Mouse (Mus musculus) MEL-GATA-1-ER (cell line): Measurements from ENCODE around the gene Trpm3.

ENCODE experiments used
- DNase-seq: peaks from one replicate; pipeline ENCODE4 v3.0.0-alpha.2; 2012; ENCODE audit warnings: low read depth; ENCODE audit errors: extremely low read depth

Trpm3 gene

GRCm38 (mm10) chr19:22917345-22917735 lies 778.5 kb downstream of the Trpm3 start:
- no peak for DNase-seq

GRCm38 (mm10) chr19:22920949-22921348 lies 782.1 kb downstream of the Trpm3 start:
- DNase-seq, result no peak

- no peak for DNase-seq
Observed at GRCm38 (mm10) chr19:22922871-22923670, 784.2 kb downstream of the Trpm3 start.

GRCm38 (mm10) chr19:22925284-22925683 lies 786.4 kb downstream of the Trpm3 start:
- DNase-seq, result no peak

- DNase-seq, result no peak
Observed at GRCm38 (mm10) chr19:22926753-22927152, 787.9 kb downstream of the Trpm3 start.

GRCm38 (mm10) chr19:22928366-22928765 lies 789.5 kb downstream of the Trpm3 start:
- DNase-seq, result no peak

- no peak for DNase-seq
Observed at GRCm38 (mm10) chr19:22929768-22930167, 790.9 kb downstream of the Trpm3 start.

GRCm38 (mm10) chr19:22930368-22930834 lies 791.6 kb downstream of the Trpm3 start:
- DNase-seq, result no peak

- no peak for DNase-seq
Observed at GRCm38 (mm10) chr19:22931006-22931405, 792.2 kb downstream of the Trpm3 start.

GRCm38 (mm10) chr19:22935067-22935466 lies 796.2 kb downstream of the Trpm3 start:
- no peak for DNase-seq

- DNase-seq, result no peak
Observed at GRCm38 (mm10) chr19:22938848-22939724, 800.2 kb downstream of the Trpm3 start.

GRCm38 (mm10) chr19:22939836-22940235 lies 801.0 kb downstream of the Trpm3 start:
- DNase-seq, result no peak

- DNase-seq, result no peak
Observed at GRCm38 (mm10) chr19:22940487-22940886, 801.6 kb downstream of the Trpm3 start.

- DNase-seq, result no peak
Observed at GRCm38 (mm10) chr19:22940956-22941355, 802.1 kb downstream of the Trpm3 start.

GRCm38 (mm10) chr19:22952480-22952879 lies 813.6 kb downstream of the Trpm3 start:
- no peak for DNase-seq

- no peak for DNase-seq
Observed at GRCm38 (mm10) chr19:22953191-22953590, 814.3 kb downstream of the Trpm3 start.

- no peak for DNase-seq
Observed at GRCm38 (mm10) chr19:22958414-22958813, 819.6 kb downstream of the Trpm3 start.

- no peak for DNase-seq
Observed at GRCm38 (mm10) chr19:22960450-22961265, 821.8 kb downstream of the Trpm3 start.

- DNase-seq, result no peak
Observed at GRCm38 (mm10) chr19:22962001-22962708, 823.3 kb downstream of the Trpm3 start.

GRCm38 (mm10) chr19:22962731-22963130 lies 823.9 kb downstream of the Trpm3 start:
- DNase-seq, result no peak
